Mouse (Mus musculus): ENCODE measurements around the gene Wdfy4.

DNA sequence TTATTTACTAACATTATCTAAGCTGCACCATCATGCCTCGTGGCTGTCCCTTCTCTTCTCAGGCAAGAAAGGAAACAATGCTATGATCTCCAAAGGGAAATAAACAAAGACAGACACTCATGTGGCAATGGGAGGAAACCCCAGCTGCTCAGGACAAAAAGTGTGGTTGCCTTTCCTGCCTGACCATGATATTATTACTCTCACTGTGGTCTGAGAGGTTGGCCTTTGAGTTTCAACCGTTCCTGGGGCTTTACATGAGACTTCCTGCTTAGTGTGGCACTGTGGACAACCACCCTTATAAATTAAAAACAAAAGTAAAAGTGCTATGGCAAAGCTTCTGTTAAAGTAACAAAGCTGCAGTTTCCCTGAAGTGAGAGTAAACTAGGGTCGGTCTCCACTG, 27.0 kb downstream of the Wdfy4 start:
- TF ChIP-seq CTCF (IDR thresholded peaks at IDR 0.05; ENCODE audit: extremely low read depth, insufficient read depth, insufficient read length, insufficient replicate concordance) (no peak), POLR2A (IDR thresholded peaks at IDR 0.05; ENCODE audit: low read depth, low read length) (no peak)
